Mouse (Mus musculus) kidney, embryonic 15.5 days (tissue): ENCODE data around the gene Sdk2. TPM values are rescaled to one million over a fixed set of nuclear protein-coding genes. Genes with fewer than 3 reads are reported as not detected.
A peak's percentile ranks its signal among the peaks of the same experiment; 100 is the strongest.

ENCODE experiments used
- ATAC-seq: fragments of 200-750 bp; cut with Nextera tagmentation; replicated peaks from 2 replicates; pipeline ENCODE4 v1.8.0; 2017; ENCODE audit warnings: moderate TSS enrichment; ENCODE audit not compliant: low FRiP score
- H3K27ac ChIP-seq: fragments of 300-500 bp; sonication (generic); 2 replicates; pipeline ENCODE4 v1.5.1; 2015; ENCODE audit warnings: mild to moderate bottlenecking, inconsistent platforms
- H3K27me3 ChIP-seq: fragments of 300-500 bp; sonication (generic); 2 replicates; pipeline ENCODE4 v1.6.1; 2015; ENCODE audit warnings: inconsistent platforms
- H3K36me3 ChIP-seq: fragments of 300-500 bp; sonication (generic); 2 replicates; pipeline ENCODE4 v1.6.1; 2015; ENCODE audit warnings: inconsistent platforms
- H3K4me1 ChIP-seq: fragments of 300-500 bp; sonication (generic); 2 replicates; pipeline ENCODE4 v1.6.1; 2015; ENCODE audit warnings: inconsistent platforms
- H3K4me2 ChIP-seq: fragments of 300-500 bp; sonication (generic); 2 replicates; pipeline ENCODE4 v1.6.1; 2015; ENCODE audit warnings: moderate library complexity, mild to moderate bottlenecking, inconsistent platforms
- H3K4me3 ChIP-seq: fragments of 300-500 bp; sonication (generic); replicated peaks from 2 replicates; pipeline ENCODE4 v1.5.1; 2015; ENCODE audit warnings: mild to moderate bottlenecking, inconsistent platforms
- H3K9ac ChIP-seq: fragments of 300-500 bp; sonication (generic); 2 replicates; pipeline ENCODE4 v1.6.1; 2015; ENCODE audit warnings: mild to moderate bottlenecking, inconsistent platforms
- H3K9me3 ChIP-seq: fragments of 300-500 bp; sonication (generic); replicated peaks from 2 replicates; pipeline ENCODE4 v1.6.1; 2016; ENCODE audit warnings: inconsistent platforms
- WGBS: fragments of 180-500 bp; shearing (Covaris S2); methylation state at CpG from one replicate; pipeline ENCODE4 v1.1.7; 2015; ENCODE audit warnings: mixed read lengths; 5-methylcytosine and 5-hydroxymethylcytosine counted together
- polyA plus RNA-seq: library from polyadenylated mRNA; unstranded; fragments of >200 nt; fragmentation: Nextera tagmentation; extraction: Ambion mirVana; gene quantifications from 2 replicates; pipeline ENCODE4 v1.2.1, GENCODE M21; 2015

Sdk2 gene
- polyA plus RNA-seq, 1 experiment from 2014 or later: 4.3 TPM

DNA sequence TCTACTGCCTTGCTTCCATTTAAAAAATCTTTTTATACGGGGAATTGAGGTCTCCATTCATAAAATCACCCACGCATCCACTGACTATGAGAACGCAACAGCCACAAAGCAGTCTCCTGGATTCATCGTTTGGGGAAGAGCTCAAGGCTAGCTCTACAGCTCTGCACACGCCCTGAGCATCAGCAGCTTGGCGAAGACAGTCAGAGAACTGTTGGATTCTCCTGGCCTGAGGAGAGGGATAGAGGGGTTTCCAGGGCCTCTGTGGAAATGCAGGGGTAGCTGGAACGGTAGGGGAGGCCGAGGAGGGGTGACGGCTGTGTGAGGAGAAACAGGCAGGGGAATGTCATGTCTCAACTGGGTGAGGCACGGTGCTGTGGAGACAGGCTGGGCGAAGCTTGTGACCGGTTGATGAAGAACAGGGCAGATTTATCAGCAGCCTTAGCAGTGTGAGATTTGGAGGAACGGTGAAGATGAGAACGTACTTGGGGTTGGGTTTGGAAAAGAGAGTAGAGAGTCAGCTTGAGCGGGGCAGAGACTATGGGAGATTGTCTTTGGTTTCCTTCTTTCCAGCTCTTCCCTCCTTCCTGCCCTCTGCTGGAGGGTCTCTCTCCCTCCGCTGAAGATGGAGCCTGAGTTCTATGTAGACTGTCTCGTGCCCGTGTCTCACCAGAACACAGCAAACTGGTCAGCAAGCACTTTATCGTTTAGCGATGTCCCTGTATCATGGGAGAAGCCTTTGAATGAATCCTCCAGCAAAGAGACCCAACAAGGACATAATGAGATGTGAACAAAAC is 255.1 kb downstream of the Sdk2 start:
- Histone ChIP-seq H3K4me3 (no peak overlapping the region), H3K27ac (no peak overlapping the region), H3K36me3 (no peaks in the 10 kb centered on the region), H3K4me1 (peaks cover 27% of the 10 kb centered on the region), H3K4me2 (no peak overlapping the region), H3K27me3 (no peaks in the 10 kb centered on the region), H3K9me3 (no peaks in the 10 kb centered on the region), H3K9ac (no peak overlapping the region)
- 55% methylated on average over 20 of the region's 20 CpGs for WGBS
- no peak for ATAC-seq

DNA sequence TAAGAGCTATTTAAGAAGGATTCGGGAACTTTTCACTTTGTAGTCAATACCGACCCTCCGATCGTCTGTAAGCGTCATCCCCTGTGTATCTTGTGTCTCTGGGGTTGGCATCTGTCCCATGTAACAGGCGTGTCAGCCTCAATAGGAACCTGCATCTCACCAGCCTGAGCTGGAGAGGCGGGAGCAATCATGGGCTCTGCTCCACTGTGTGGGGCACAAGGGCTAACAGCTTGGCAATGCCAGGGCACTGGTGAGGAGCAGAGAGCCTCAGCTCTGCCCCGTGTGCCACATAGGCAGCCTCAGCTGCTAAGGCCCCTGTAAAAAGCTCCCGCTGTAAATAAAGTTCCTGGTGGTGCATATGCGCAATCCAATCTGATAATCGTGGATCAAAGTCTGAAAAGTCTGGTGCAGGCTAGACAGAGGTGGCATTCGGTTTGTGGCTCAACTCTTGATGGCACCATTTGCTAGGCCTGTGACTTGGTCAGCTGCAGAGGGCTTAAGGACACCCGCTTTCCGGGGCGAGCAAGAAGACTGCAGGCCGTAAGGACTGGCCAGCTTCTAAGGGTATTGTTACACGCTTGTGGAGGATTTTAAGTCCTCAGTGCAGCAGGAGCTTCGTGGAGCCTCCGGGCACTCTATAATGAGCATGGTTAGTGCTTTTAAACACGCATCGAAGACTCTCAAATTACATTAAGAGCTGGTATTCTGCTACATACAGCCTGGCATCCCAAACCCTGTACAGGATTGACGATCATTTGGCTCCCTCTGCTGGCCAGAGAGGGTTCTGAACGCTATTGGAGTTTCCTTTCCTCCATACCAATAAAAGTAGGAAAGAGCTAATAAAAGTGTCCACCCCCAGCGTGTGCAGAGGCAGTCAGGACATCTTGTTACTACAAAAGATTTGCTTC is 256.0 kb downstream of the Sdk2 start:
- H3K4me3 ChIP-seq: no peak overlapping the region
- peaks cover 36% of the 10 kb centered on the region for H3K4me1 ChIP-seq
- H3K9ac ChIP-seq: no peak overlapping the region
- H3K27ac ChIP-seq: no peak overlapping the region
- no peak overlapping the region for H3K4me2 ChIP-seq
- no peaks in the 10 kb centered on the region for H3K9me3 ChIP-seq
- no peaks in the 10 kb centered on the region for H3K36me3 ChIP-seq
- H3K27me3 ChIP-seq: no peaks in the 10 kb centered on the region
- WGBS: 42% methylated on average over 24 of the region's 24 CpGs
- peak; percentile 61; the same call in 1 of the 2 replicates for ATAC-seq

DNA sequence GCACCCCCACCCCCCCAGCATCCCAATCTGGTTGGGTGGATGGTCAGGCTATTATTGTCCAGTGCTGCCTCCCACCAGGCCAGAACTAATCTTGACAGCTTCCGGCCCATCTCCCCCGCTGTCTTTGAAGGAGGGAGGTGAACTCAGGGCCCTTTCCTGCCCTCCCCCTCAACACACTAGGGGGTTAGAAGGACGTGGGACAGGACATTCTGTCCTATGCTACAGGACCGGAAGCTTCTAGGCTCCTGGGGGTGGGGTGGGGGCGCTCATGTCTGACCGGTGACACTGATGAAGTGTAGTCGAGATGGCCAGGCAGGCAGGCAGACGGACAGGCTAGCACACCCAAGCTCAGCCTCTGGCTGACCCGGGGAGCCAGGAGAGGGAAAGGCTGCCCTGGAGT is 259.8 kb downstream of the Sdk2 start:
- Histone ChIP-seq H3K27ac (peak overlapping the region; percentile 70), H3K4me2 (no peak overlapping the region), H3K36me3 (no peaks in the 10 kb centered on the region), H3K9ac (no peak overlapping the region), H3K9me3 (no peaks in the 10 kb centered on the region), H3K27me3 (no peaks in the 10 kb centered on the region), H3K4me3 (no peak overlapping the region), H3K4me1 (peaks cover 58% of the 10 kb centered on the region)
- ATAC-seq: peak; percentile 63
- WGBS: 16% methylated on average over 9 of the region's 9 CpGs

DNA sequence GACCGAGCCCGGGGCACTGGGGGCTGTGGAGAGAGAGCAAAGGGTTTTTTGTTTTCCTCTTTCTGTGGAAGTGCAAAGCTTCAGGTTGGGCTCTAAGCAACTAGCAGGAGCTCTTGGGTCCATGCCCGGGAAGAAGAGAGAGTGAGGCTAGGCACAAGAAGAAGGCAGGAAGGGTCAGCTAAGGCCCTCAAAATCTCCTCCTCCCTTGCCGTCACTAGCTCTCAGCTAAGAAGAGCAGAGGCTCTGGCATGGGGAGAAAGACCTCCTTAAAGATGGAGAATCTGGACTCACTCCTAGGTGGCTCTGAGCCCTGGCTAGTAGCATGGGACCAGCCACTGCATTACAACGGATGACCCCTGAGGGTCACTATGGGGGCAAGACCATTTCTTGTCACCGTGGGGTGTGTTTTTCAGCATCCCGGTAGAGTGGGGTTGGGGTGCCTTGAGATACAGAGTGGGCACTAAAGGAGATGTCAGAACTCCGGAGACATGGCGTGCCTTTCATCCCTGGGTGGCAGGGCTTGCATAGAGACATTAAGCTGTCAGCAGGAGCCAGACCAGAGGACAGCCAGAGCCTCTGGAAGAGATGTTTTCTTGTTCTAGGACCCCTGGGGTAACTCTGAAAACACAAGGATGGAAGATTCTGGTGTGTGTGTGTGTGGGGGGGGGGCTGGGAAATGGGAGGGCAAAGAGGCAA is 260.3 kb downstream of the Sdk2 start:
- WGBS: 33% methylated on average over 9 of the region's 9 CpGs
- ATAC-seq: no peak

DNA sequence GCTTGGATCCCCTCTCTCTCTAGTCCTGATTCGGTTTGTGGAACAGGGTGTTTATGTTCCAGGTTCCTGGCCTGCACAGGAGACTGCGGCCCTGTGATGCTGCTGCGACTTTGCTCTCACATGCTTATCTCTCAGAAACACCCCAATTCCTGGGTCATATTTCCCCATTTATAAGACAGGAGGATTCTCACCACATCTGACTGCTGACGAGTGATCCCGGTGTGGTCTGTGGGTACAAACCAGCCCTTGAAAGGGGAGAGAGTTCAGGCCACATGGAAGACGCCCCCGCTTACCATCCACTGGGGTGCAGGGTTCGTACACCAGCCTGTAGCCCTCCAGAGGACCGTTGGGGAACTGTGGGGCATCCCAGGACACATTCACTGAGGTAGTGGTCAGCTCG is 260.9 kb downstream of the Sdk2 start:
- Histone ChIP-seq H3K27ac (peak overlapping the region; percentile 70; the same call in 1 of the 2 replicates), H3K4me1 (peaks cover 60% of the 10 kb centered on the region), H3K4me2 (no peak overlapping the region), H3K27me3 (no peaks in the 10 kb centered on the region), H3K36me3 (no peaks in the 10 kb centered on the region), H3K9me3 (no peaks in the 10 kb centered on the region), H3K9ac (no peak overlapping the region), H3K4me3 (no peak overlapping the region)
- WGBS: 67% methylated on average over 10 of the region's 10 CpGs
- ATAC-seq: no peak

More for the DNA sequence above, 260.3 kb downstream of the Sdk2 start:
- Histone ChIP-seq H3K4me2 (no peak overlapping the region), H3K9me3 (no peaks in the 10 kb centered on the region), H3K27ac (peak overlapping the region; percentile 70), H3K27me3 (no peaks in the 10 kb centered on the region), H3K36me3 (no peaks in the 10 kb centered on the region), H3K4me1 (peaks cover 61% of the 10 kb centered on the region), H3K9ac (no peak overlapping the region), H3K4me3 (no peak overlapping the region)

DNA sequence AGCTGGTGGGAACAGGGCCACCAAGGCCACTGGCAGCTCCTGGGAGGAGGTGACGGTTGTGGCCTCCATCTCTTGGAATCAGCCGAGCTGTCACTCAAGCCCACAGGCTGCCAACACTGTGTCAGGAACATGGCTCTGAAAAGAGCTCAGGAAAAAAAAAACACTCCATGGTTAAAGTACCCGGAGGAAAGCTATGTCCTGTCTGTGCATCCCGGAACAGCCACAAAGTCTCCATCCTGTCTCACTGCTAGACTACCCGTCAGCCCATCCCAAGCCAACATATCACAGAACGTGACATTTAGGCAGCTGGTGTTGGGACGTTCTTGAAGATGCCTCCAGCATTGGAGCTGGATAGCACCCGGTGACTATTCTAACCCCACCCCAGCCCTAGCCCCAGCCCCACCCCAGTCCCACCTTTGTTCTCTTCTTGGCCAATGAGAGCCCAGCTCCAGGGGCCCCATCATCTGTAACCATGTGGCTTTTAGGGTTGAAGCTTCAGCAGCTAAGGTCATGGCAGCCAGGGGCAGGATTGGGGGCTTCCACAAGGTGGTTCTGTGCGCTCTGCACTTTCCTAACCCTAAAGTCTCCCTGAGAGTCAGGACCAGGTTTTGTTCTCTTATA is 263.4 kb downstream of the Sdk2 start:
- Histone ChIP-seq H3K4me3 (no peak overlapping the region), H3K27me3 (no peaks in the 10 kb centered on the region)
- 69% methylated on average over 9 of the region's 9 CpGs for WGBS

DNA sequence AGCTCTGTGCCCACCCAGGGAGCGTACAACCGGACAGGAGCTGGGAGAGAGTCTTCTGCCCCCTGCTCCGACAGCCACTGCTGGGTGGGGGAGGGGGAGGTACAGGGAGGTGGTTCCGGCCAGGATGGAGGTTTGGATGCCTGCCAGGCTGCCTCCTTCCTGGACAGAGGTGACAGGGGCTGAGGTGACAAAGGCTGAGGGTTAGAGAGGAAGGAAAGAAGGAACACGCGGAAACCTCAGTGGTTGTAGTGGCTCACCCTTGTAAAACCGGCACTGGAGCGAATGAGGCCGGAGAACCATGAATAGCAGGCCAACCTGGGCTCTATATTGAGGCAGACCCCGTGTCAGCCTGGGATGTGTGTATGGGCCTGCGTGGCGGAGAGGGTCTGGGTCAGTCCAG is 264.4 kb downstream of the Sdk2 start:
- Histone ChIP-seq H3K4me2 (peak overlapping the region; percentile 26), H3K9me3 (no peaks in the 10 kb centered on the region), H3K4me3 (no peak overlapping the region), H3K9ac (no peak overlapping the region), H3K27me3 (no peaks in the 10 kb centered on the region), H3K27ac (peak overlapping the region; percentile 64), H3K36me3 (no peaks in the 10 kb centered on the region), H3K4me1 (peaks cover 65% of the 10 kb centered on the region)
- no peak; the same call in 1 of the 2 replicates for ATAC-seq
- 38% methylated on average over 12 of the region's 12 CpGs for WGBS

More for the DNA sequence above, 263.4 kb downstream of the Sdk2 start:
- no peak for ATAC-seq
- H3K27ac ChIP-seq: peak overlapping the region; percentile 64; the same call in 1 of the 2 replicates
- no peak overlapping the region for H3K4me2 ChIP-seq
- H3K4me1 ChIP-seq: peaks cover 57% of the 10 kb centered on the region
- H3K9ac ChIP-seq: no peak overlapping the region
- H3K36me3 ChIP-seq: no peaks in the 10 kb centered on the region
- no peaks in the 10 kb centered on the region for H3K9me3 ChIP-seq

DNA sequence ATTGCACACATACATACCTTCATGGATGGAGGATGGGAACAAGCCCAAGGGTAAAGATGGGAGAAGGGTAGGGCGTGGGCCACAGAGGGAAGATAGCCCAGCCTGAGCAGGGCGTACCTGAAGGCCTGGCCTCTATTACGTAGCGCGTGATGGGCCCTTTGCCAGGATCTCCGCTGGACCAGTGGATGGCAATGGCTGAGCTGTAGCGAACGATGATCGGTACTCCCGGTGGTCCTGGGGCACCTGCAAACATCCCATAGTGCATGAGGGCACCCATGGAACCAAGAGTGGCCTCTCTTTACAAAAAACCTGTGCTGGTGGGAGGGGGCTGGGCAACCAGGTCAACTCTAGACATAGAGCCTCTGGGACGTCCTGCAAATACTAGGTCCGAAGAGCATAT is 266.8 kb downstream of the Sdk2 start:
- Histone ChIP-seq H3K9me3 (no peaks in the 10 kb centered on the region), H3K9ac (no peak overlapping the region), H3K4me2 (no peak overlapping the region), H3K27me3 (no peaks in the 10 kb centered on the region), H3K27ac (no peak overlapping the region), H3K4me3 (no peak overlapping the region), H3K36me3 (no peaks in the 10 kb centered on the region), H3K4me1 (peaks cover 57% of the 10 kb centered on the region)
- no peak for ATAC-seq
- 94% methylated on average over 12 of the region's 12 CpGs for WGBS

DNA sequence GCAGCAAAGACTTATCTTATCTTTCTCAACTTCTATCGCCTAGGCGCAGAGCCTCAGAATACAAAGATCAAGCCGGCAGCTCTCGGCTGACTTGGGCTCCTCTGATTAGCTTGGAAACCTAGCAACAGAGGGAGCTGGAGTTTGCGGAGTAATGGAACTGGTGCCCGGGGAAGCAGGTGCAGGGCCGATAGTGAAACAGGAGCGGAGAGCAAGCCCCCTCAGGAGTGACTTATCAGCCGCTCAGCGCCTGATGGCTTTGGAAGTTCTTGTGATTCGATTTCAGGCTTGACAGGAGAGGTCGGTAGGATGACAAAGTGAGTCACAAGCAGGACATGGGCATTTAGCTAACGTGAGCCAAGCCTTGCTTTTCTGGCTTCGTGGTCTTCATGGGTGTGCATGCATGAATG is 267.8 kb downstream of the Sdk2 start:
- no peak overlapping the region for H3K9ac ChIP-seq
- no peak overlapping the region for H3K4me3 ChIP-seq
- no peak overlapping the region for H3K27ac ChIP-seq
- H3K4me2 ChIP-seq: peak overlapping the region; percentile 19; the same call in 1 of the 2 replicates
- WGBS: 58% methylated on average over 14 of the region's 14 CpGs
- no peaks in the 10 kb centered on the region for H3K9me3 ChIP-seq
- no peaks in the 10 kb centered on the region for H3K27me3 ChIP-seq
- no peak for ATAC-seq
- no peaks in the 10 kb centered on the region for H3K36me3 ChIP-seq
- peaks cover 57% of the 10 kb centered on the region for H3K4me1 ChIP-seq

DNA sequence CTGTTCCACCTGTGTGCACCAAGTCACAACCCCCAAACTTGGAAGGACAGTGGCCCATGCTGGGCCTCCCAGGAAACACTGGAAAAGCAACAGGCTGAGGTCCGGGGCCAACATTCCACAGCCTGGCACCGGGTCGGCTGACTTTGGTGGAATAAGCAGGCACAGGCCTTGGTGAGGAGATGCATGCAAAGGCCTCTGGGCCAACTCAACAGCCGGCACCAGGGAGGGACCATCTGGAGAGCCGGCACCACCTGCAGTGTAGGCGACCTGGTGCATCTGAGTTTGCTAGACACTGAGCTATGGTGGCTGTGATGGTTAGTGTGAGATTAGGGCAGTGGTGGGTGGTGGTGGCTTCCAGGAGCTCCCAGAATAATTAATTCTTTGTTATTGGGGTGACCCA is 268.8 kb downstream of the Sdk2 start:
- no peak for ATAC-seq
- no peak overlapping the region for H3K4me3 ChIP-seq
- no peaks in the 10 kb centered on the region for H3K36me3 ChIP-seq
- H3K4me2 ChIP-seq: no peak overlapping the region
- H3K9me3 ChIP-seq: no peaks in the 10 kb centered on the region
- no peak overlapping the region for H3K27ac ChIP-seq
- no peaks in the 10 kb centered on the region for H3K27me3 ChIP-seq
- H3K4me1 ChIP-seq: peaks cover 50% of the 10 kb centered on the region
- H3K9ac ChIP-seq: no peak overlapping the region
- 69% methylated on average over 6 of the region's 6 CpGs for WGBS
